Mouse (Mus musculus): ENCODE results near the gene Tmub1.

The Tmub1 gene

DNA sequence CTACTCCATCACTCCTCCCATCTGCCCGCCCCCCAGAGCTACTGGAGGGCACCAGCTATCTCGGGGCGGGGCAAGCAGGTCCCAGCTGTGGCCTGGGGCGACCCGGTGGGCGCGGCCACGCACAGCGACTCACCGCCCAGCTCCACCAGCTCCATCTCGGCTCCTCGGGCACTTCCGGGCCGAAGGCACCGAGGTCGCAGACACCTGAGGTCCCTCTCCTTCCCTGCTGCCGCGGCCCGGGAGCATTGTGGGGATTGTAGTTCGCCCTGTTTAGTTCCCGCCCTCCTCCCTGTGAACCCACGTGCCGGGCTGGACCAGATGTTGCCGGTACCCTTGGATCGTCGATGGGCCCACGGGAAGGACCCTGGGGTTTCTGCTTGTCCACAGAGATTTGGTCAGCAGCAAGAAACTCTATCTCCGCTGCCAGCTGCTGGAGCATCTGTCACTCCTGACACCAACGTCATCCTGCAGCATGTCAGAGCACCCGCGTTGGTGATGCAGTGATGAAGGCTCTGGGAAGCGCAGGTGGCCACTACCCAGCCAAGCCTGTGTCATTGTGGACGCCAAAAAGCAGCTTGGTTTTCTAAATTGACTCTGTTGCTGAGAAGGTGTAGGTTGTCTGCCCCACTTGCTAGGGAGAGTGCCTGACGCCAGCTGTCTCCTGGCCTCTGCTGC is at the start of gene Tmub1:
TSS of gene Tmub1 (minus strand) at position 231 of the 675 bp plus-strand sequence.
- peak; percentile 86 to 88 for DNase-seq

DNA sequence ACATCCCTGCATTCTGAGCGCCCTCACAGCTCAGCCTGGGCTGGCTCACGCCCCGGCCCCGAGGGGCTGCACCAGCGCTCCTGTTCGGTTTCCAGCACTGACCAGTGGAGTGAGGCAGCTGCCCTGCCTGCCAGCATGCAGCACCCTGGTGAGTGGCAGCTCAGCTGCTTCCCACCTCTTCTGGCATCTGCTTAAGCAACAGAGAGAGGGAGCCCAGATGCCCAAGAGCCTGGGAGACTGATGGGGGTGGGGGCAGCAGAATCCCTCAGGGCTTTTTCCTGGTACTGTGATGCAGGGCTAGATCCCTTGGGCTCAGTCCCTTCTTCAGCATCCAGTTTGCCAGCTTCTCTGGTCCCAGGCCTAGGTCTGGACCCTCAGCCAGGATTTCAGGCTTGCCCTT is 49.1 kb upstream of the Tmub1 start:
- DNase-seq = peak in 1 of 2 experiments; percentile 51

- no peak for DNase-seq
These were observed 47.4 kb upstream of the Tmub1 start for GRCm38 (mm10) chr5:24495019-24495418.

GRCm38 (mm10) chr5:24492546-24493285 is 45.1 kb upstream of the Tmub1 start:
- no peak for DNase-seq

GRCm38 (mm10) chr5:24490413-24490920 is 42.8 kb upstream of the Tmub1 start:
- DNase-seq = no peak

DNA sequence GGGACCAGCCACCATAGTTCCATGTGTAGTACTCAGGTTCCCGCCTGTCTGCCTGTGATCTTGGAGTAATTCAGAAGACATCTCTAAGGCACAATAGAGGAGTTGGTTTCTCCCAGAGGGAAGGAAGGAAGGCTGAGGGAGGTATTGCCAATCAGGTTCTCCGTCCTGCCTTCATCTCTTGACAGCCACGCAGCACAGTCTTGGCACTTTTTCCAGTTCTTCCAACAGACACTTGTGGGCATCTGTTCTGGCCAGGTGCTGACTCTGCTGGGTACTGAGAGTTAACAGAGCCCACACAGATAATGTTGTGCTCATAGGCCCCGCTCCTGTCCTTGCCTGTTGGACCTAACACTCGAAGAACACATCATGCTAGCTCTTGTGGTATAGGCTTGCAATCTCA is 39.1 kb upstream of the Tmub1 start:
- DNase-seq = no peak

DNA sequence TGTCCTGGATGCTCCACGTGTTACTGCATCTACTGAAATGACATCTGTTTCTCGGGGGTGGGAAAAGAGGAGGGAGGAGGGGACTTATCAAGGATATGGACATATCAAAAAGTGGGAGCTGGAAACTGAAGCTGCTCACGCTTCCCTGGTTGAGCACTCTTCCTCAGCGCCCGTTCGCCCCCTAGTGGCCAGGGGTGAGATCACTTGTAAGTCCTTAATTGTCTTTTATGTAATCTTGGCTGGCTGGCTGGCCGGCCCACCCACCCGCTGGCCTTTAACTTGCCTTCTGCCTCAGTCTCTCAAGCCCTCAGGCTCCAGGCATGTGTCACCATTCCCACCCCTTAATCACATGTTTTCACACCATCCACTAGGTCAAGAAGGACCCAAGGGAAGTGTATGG is 38.4 kb upstream of the Tmub1 start:
- peak; percentile 96 to 98 for DNase-seq

DNA sequence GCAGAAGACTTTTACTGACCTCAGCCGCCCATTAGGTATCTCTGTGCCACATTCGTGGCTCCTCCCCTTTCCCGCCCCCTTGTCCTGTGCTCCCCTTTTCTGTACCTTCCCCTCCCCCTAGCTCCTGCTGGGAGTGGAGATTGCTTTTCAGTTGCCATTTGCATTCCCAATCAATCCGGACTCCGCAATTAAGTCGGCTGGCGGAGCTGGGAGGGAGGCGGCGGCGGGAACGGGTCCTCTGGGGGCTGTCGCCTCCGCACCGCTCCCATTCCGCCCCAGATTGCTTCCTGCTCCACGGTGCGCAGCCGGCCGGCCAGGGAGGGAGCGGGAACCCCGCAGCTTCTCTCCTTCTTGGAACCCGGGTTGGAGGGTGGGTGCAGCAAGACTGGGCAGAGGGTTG is 37.3 kb upstream of the Tmub1 start:
- peak in 1 of 2 experiments; percentile 40 for DNase-seq

GRCm38 (mm10) chr5:24483326-24483725 is 35.7 kb upstream of the Tmub1 start:
- DNase-seq = peak; percentile 83 to 88

GRCm38 (mm10) chr5:24482247-24483079 is 34.8 kb upstream of the Tmub1 start:
- DNase-seq = no peak

DNA sequence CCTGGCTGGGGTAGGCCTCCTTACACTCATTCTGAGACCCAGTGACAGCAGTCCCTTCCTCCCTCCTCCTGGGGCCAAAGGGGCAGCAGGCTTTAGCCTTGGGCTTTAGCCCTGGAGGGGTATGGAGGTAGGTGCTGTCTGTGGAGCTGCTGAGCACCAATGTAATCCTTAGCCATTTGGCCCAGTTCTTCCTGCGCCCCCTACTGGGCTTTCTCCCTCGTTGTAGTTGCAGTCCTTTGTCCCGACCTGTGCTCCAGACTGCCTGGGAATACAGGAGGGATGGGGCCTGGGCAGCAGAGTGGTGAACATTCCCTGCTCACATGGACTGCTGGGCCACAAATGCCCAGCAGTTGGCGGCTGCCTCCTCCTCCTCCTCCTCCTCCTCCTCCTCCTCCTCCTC is 34.0 kb upstream of the Tmub1 start:
- DNase-seq = peak; percentile 85 to 86

DNA sequence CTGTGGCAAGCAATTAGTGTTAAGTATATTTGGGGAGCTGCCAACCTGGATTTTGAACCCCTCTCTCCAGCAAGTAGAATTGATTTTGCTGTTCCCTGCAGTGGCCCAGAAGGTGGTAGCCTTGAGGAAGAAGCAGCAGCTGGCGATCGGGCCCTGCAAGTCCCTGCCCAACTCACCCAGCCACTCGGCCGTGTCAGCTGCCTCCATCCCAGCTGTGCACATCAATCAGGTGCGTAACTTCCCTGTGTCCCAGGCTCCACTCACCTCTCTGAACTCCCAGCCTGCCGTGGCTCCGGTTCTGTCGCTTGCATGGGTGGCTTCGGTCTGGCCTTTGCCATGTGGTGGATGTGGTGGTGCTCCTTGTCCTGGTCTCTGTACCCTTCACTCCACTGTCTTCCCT is 30.3 kb upstream of the Tmub1 start:
- DNase-seq = no peak

GRCm38 (mm10) chr5:24475476-24476241 is 28.0 kb upstream of the Tmub1 start:
- peak; percentile 62 to 63 for DNase-seq

DNA sequence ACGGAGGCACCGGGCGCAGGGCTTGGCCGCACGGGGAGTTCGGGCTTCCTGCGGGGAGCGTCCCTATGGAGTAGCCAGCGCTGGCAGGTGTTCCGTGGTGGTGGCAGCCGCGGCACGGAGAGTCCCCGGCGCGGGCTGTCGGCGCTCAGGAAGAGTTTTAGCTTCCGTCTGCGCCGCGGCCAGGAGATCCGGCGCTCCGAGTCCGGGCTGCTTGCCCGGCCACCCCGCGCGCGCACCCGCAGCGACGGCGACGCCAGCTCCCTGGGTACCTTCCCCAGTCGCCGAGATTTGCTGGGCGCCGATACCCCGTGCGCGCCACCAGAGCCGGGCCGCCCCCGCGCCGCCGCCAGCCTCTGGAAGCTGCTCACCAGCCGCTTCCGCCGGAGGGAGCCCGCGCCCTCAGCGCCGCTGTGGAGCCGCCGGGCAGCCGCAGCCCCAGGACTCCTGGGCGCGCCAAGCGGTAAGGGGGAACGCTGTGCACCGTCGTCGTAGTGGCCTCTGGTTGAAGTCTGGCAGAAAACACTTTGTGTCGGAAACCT is 27.1 kb upstream of the Tmub1 start:
- peak; percentile 53 to 60 for DNase-seq

GRCm38 (mm10) chr5:24474025-24474722 is 26.5 kb upstream of the Tmub1 start:
- peak in 1 of 2 experiments; percentile 49 for DNase-seq

DNA sequence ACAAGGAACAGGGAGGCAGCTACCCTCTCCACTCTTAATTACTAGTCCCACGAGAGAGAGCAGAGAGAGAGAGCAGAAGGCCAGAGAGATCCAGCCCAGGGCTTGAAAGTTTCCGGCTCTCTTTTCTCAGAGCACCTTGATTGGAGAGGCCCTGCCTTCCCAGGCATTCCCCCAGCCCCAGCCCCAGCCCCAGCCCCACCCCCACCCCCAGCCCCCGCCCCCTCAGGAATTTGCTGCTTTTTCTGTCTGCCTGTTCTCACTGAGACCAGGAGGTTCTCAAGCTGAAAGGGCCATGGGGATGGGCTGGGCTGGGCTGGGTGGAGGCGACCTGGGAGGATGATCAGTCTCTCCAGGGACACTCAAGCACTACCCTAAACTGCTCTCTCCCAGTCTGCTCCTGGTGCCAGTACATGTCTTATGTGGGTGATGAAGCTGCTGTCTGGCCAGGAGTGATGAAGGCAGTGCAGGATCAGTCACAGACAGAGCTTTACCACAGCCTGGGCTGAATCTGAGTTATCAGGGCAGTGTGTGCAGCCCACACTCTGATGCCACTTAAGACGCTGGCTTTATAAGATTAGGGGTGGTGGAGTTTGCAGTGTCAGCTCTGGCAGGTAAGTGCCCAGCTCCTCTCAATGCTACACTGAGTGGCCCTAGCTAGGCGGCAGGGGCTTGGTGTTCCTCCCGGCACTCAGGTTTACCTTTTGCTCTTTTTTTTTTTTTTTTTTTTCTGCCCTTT is 25.4 kb upstream of the Tmub1 start:
- DNase-seq = no peak

- DNase-seq = peak; percentile 91 to 92
These were observed 22.9 kb upstream of the Tmub1 start for GRCm38 (mm10) chr5:24470600-24470999.

DNA sequence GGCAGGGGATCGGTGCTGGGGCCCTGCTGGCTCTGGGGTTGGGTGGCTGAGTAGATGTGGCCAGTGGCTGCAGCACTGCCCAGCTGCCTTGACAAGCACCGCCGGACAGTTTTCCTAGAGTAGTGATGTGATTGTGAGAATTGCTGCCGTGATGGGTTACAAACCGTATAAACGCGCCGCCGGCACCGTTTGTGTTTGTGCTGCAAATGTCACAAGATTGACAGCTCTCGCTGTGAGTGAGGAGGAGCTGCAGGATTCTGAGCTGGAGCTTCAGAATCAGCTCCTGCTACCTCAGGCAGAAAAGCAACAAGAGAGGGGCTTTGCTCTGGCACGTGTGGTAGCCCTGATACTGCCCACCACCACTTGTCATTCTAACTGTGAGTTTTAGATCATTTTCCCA is 19.1 kb upstream of the Tmub1 start:
- DNase-seq = no peak

GRCm38 (mm10) chr5:24455613-24456012 is 8.0 kb upstream of the Tmub1 start:
- no peak for DNase-seq

GRCm38 (mm10) chr5:24455076-24455475 is 7.4 kb upstream of the Tmub1 start:
- no peak for DNase-seq

- no peak for DNase-seq
These were observed 6.3 kb upstream of the Tmub1 start for GRCm38 (mm10) chr5:24453985-24454303.
